Mouse (Mus musculus) liver, adult (tissue): ENCODE data around the gene Kdm5b.

Experiments used
- GATA4 ChIP-seq: IDR thresholded peaks from 2 replicates; pipeline ENCODE4 v1.6.1; 2014; ENCODE audit warnings: mild to moderate bottlenecking, low read length; ENCODE audit not compliant: insufficient replicate concordance

The Kdm5b gene

DNA sequence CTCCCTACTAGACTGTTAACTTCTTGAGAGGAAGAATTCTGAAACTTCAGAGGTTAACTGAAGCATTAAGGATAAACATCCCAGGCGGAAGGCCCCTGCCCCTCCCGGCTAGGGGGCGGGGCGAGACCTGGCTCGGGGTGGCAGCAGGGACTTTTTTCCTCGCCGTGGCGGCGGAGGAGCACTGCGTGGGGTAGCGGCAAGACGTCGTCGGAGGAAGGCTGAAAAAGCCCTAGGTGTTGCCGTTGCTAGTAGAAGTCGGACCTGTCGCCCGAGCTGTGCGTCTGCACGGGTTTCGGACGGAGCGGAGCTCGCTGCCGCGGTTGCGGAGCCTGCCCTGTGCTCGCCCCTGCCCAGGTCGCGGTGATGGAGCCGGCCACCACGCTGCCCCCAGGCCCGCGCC lies at the start of gene Kdm5b:
Gene Kdm5b (plus strand): TSS at position 196 of the 400 bp plus-strand sequence.
- TF ChIP-seq GATA4, result no peak

DNA sequence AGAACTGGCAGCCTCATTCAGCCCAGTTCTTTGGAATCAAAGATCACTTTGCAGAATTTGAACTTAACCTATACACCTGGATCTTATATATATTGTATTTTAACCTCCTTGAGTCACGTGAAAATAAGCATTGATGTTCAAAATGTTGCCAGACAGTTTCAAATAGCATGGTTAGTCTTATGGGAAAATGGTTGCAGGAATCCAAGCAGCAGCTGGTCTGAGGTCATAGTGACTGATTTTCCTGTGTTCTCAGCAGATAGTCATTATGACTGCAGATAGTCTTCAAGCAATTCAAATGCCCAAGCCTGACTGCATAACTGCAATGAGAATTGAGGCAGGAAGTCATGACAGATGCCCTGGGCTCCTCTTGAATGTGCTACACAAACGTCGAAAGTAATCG lies 47.8 kb upstream of the Kdm5b start:
- TF ChIP-seq GATA4, result no peak

DNA sequence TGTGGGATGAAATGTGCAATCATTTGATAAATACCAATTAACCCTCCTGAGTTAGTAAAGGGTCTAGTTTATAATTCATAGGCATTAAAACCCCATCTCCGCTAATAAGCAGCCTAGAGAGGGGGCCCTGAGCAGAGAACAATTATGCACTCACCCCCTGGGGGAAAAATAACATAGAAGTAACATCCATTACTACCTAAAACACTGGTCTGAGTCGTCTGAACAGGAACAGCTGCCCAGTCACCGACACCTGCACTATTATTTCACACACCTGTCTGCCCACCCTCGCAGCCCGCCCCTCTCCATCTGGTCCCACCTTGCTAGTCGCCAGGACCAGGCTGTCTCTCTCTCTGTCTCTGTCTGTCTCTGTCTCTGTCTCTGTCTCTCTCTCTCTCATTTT lies 47.4 kb upstream of the Kdm5b start:
- TF ChIP-seq GATA4, result no peak

DNA sequence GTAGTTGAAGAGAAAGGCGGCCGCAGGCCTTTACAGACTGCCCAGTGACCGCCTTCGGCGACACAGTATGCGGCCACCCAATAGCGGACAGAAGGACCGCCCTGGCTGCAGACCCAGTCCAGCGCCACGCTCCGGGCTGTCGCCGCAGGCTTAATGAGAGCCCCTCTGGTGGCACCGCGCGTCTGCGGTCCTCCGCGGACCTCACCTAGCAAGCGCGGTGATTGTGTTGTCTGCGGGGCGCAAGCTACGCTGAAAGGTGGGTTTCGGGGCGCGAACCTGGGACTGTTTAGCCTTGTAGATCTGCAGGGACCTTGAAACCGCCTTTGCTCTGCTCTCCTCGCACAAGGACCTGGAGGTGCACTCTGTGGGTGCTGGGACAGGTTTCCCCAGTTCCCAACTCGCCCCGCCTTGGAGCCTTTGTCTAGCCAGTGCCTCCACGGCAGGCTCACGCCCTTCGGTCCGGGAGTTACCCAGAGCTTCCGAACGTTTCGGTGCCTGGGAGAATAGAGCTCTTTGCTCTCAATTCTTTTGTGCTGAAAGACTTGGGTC lies 46.6 kb upstream of the Kdm5b start:
- no peak for TF ChIP-seq GATA4

DNA sequence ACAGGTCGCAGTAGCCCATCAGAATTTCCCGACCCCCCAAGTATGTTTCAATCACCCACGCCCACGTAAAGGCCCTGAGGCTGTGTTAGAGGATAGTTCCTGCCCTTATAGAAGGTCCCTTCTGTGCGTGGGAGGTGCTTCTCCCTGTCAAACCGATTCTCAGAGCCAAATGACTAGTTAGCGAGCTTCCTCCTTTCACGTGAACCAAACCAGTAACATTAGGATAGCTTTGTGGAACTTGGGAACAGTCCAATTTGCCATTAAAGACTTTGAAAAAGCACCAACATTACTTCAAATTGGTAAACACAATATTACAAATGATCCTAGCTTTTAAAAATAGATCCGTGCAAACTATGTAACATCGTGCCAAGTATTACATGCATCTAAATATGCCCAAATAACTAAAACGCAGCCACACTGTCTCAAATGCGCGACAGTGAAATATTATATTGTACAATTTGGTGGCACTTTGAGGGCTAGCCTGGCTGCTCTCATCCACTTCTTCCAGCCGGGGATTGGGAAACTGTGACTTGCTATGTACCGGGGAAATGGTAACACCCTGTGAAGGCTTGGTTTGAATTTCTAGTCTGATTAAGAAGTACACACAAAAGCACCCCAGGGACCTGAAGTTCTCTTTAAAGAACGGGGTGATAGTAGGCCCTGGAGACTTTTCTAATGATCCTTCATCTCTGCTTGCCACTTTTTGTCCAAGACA lies 45.9 kb upstream of the Kdm5b start:
- no peak for TF ChIP-seq GATA4

DNA sequence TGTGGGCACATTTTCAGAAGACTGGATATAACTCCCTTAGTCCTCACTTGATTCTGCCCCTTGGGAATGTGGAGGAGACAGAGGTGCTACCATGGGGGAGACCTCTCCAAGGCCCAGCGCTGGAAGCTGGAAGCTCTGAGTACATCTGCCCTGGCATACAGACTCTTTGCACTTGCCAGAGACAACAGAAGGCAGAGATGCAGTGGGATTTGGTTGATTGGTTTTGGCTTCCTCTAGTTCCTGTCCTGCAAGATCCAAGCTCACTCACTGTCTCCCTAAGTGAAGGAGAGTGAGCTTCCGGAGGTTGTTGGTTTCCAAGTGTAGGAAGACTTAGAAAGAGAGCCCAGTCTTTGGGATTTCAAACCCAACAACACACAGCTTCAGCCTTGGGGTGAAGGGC lies 44.1 kb upstream of the Kdm5b start:
- TF ChIP-seq GATA4, result no peak

DNA sequence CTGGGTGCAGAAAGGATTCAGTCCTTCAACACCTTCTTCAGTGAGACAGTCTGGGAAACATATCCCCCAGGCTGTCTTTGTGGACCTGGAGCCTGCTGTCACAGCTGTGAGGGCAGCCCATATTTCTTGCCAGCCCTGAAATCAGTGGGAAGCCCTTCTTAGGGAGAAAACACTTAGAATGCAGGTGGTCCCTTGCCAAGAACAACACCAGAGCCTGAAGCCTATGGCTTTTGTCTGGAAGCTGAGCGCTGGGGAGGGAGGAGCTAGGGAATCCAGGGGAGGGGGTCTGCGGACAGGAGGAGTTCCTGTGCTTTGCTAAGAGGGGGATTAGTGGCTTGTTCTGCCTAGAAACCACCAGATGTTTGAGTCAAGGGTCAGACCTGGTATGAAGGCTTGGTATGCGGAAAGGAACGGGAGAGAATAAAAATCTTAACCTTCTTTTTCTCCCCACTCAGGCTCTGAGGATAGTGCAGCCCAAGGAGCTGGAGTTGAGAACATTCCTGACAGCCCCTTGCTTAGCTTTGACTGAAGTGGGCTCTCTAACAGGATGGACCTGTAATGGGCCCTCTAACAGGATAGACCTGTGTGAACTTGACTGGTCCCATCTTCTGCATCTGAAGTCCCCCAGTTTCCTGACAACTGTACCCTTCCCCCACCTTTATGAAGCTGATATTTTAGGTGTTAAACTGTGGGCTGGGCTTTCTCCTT lies 43.3 kb upstream of the Kdm5b start:
- TF ChIP-seq GATA4, result no peak

DNA sequence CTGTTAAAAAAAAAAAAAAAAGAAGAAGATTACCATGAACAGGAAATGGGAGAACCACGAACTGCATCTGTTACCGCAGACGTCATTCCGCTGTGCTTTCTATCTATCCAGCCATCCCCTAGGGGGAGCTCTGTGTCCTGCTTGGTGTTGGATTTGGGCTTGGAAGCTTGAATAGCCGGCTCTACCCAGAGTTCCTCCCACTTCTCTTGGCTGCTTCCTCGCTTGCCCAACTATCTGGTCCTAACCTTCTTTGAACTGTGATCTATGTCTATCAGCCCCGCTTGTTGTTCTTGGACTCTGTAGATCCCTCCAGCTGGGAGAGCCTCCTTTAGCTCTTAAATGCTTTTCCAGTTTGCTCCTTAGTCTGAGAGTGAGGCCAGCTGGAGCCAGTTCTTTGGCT lies 41.3 kb upstream of the Kdm5b start:
- peak; percentile 63; the same call in 1 of the 2 replicates for TF ChIP-seq GATA4

DNA sequence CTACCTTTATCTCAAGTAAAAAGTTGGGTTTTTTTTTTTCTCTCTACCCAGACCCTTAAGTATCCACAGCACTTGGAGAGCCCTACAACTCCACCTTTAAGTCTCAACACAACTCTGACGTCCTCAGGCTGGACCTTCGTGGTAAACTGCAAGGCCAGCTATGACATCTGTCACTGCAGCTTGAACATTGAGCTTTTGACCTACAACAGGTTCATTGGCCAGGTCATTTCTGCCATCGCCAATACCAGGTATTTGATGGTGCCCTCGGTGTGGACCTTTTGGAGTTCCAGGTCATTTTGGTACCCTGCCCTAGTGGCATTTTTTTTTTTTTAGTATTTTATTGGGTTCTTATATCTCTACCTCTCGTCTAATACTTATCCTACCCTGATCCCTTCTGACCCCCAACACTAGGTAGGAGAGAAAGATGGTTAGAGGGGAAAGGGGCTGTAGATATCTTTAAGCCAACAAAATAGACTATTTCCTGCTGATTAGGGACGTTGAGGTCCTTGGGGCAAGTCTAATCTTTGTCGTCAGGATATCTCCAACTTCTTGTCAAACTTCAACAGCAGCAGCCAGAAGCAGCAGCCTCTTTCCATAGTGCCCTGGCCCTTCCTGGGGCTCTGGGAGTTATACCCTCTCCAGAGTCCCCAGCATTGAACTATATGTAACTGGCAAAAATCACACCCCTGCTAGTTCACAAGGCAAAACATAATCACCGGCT lies 39.8 kb upstream of the Kdm5b start:
- no peak for TF ChIP-seq GATA4

DNA sequence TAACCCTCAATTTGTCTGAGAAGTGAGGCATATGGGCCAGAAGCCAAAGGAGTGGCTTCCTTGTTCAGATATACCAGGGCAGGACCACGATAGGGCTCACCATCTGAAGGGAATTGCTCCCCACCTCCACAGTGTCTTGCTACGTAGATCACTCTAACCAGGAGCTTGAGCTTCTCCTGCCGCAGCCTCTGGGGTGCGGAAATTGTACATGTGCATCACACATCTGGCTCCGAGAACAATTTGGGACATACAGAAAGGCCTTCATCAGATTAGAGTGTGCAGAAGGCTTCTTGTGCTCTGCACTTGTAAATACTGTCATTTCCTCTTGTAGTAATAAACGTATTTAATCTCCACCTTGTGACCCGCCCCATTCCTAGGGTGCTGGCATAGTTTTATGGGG lies 38.8 kb upstream of the Kdm5b start:
- TF ChIP-seq GATA4, result no peak

DNA sequence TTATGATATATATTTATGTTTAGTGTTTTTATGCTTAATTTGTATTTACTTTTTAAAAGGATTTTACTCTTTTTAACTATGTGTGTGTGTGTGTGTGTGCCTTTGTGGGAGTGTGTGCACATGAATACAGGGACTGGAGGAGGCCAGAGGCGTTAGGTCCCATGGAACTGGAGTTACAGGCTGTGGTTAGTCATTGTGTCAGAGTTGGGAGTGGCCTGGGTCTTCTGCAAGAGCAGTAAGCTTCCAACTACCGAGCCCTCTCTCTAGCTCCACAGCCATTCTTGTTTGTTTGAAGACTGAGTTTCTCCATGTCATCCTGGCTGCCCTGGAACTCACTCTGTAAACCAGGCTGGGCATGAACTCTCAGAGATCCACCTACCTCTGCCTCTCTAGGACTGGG lies 37.6 kb upstream of the Kdm5b start:
- TF ChIP-seq GATA4, result no peak

DNA sequence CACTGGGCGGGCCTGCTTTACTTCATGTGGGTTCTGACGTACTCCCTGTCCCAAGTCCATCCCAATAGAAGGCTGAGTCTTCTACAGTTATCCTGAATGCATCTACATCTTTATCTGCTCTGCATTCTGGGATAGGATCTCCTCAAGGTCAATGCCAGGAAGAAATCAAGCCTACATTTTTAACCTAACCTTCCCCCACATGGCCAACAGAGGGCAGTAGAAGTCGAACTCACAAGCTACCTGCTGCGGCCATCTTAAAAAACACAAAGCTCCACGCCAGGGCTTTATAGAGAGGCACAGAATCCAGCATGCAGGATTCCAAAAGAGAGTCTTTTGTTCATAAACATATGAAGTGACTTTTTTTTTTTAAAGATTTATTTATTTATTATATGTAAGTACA lies 35.5 kb upstream of the Kdm5b start:
- TF ChIP-seq GATA4, result no peak

DNA sequence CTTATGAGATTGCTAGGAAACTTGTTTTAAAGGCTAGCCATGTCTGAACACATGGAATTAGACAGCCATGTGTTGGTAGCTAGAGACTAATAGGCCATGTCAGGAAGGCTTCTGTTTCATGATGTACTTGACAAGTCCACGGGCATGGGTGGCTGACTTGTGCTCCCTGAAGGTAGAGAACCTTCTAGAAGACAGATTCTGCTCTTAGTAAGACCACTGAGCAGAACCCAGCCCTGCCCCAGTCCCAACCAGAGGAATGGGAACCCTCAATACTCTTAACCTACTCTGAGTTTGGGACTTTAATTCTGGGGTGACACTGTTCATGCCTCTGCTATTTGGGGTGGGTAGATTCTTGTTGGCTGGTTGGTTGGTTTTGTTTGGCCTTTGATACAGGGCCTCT lies 35.0 kb upstream of the Kdm5b start:
- no peak for TF ChIP-seq GATA4

DNA sequence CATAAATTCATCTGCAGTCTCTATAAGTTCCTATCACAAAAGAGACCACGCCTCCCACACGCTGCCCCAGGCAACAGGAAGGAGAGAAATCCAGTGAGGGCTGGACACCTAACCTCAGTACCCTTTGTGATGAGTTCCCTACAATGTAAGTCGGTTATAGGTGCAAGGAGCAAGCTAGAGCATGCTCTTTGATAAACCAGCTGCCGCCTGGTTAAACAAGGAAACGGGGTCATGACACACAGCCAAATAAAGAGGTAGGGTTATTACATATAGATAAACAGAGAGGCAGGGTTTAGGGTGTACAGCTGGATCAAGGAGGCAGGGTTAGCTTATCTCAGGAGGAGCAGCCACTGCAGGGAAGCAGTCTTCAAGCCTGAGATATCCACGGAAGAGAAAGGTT lies 33.2 kb upstream of the Kdm5b start:
- no peak for TF ChIP-seq GATA4

DNA sequence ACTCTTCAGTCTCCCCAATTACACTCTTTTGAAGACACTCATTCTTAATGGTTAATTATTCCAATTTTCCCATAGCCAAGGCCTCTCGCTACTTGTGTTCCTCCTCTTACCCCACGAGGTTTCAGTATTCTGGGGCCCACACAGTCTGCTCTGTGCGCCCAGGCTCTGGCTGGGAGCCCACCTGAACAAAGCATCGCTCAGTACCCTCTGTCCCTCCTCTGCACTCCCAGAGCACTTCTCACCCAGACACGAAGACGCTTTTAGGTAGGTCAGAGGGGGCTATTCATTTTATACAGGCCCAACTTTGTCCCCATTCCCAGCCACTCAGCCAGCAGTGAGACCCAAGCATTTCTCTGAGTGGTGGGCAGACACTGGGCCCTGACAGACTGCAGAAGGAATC lies 29.4 kb upstream of the Kdm5b start:
- TF ChIP-seq GATA4, result no peak

DNA sequence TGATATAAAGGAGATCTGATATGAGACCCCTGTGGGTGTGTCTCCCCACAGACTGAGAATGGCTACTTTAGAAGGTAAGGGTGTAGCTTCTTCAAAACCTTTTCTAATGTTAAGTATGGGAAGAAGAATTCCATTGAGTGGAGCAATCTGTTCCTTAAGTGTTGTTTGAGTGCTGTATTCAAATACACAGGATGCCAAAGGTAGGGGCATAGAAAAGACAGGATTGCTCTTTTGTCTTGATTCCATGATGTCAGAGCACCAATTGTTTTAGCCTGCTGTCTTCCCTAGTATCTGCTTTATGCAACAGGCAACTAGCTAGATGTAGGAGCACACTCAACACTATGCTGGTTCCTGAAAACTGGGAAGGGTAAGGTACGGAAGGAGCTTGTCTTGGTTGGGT lies 24.9 kb upstream of the Kdm5b start:
- TF ChIP-seq GATA4, result no peak
